Mouse (Mus musculus) v-Abl transformed pro-B cells (cell line): ENCODE results near the gene Rptor.

Experiments
- in situ Hi-C, 2 experiments: fragments of 400-800 bp; cut with MboI; formaldehyde crosslinking; loops; one replicate each; pipeline ENCODE4 v1.15.1; 2025; ENCODE audit not compliant: unreplicated experiment in 2 of 2

Gene Rptor

GRCm38 (mm10) chr11:119602763-119603526 lies at the start of gene Rptor:
TSS of gene Rptor (plus strand) at chr11:119602905.
- in situ Hi-C loops, result loop anchor here in 1 of 2 experiments (10.0 kb wide), 1 partner anchor 302 kb away; no protein-coding TSS in a partner anchor

GRCm38 (mm10) chr11:119554706-119555105 lies 48.0 kb upstream of the Rptor start:
- in situ Hi-C loops, result no loop called here

- in situ Hi-C loops, result no loop called here
Measured at GRCm38 (mm10) chr11:119555170-119555569, 47.5 kb upstream of the Rptor start.

GRCm38 (mm10) chr11:119557940-119558869 lies 44.5 kb upstream of the Rptor start:
- in situ Hi-C loops, result no loop called here

- in situ Hi-C loops, result no loop called here
Measured at GRCm38 (mm10) chr11:119558870-119559610, 43.7 kb upstream of the Rptor start.

GRCm38 (mm10) chr11:119562286-119562685 lies 40.4 kb upstream of the Rptor start:
- in situ Hi-C loops, result no loop called here

GRCm38 (mm10) chr11:119563166-119563565 lies 39.5 kb upstream of the Rptor start:
- in situ Hi-C loops, result no loop called here

GRCm38 (mm10) chr11:119564383-119564782 lies 38.3 kb upstream of the Rptor start:
- in situ Hi-C loops, result no loop called here

- in situ Hi-C loops, result no loop called here
Measured at GRCm38 (mm10) chr11:119565021-119565420, 37.7 kb upstream of the Rptor start.

- in situ Hi-C loops, result no loop called here
Measured at GRCm38 (mm10) chr11:119565684-119566083, 37.0 kb upstream of the Rptor start.

GRCm38 (mm10) chr11:119566188-119566587 lies 36.5 kb upstream of the Rptor start:
- in situ Hi-C loops, result no loop called here

- in situ Hi-C loops, result no loop called here
Measured at GRCm38 (mm10) chr11:119572316-119573010, 30.2 kb upstream of the Rptor start.

- in situ Hi-C loops, result no loop called here
Measured at GRCm38 (mm10) chr11:119576855-119577254, 25.9 kb upstream of the Rptor start.

- in situ Hi-C loops, result no loop called here
Measured at GRCm38 (mm10) chr11:119577721-119578120, 25.0 kb upstream of the Rptor start.

- in situ Hi-C loops, result no loop called here
Measured at GRCm38 (mm10) chr11:119586511-119586910, 16.2 kb upstream of the Rptor start.

- in situ Hi-C loops, result no loop called here
Measured at GRCm38 (mm10) chr11:119587112-119587511, 15.6 kb upstream of the Rptor start.

GRCm38 (mm10) chr11:119589242-119589641 lies 13.5 kb upstream of the Rptor start:
- in situ Hi-C loops, result no loop called here

GRCm38 (mm10) chr11:119593966-119594365 lies 8.7 kb upstream of the Rptor start:
- in situ Hi-C loops, result no loop called here

GRCm38 (mm10) chr11:119598856-119599255 lies 3.8 kb upstream of the Rptor start:
- in situ Hi-C loops, result no loop called here

GRCm38 (mm10) chr11:119600286-119600685 lies 2.4 kb upstream of the Rptor start:
- in situ Hi-C loops, result loop anchor here in 1 of 2 experiments (10.0 kb wide), 1 partner anchor 305 kb away; no protein-coding TSS in a partner anchor
